Mouse (Mus musculus) heart, postnatal 0 days (tissue): ENCODE measurements at regions not wholly inside any gene's neighbourhood (a gene's known extent, or its start where the extent isn't known, plus 50 kb on each side); places are given as distances from the start of the nearest gene placed in this dataset.

Experiments used
- CTCF ChIP-seq: IDR thresholded peaks from 2 replicates; pipeline ENCODE4 v1.5.1; 2016; ENCODE audit warnings: antibody characterized with exemption, control low read depth, low read depth
- EP300 ChIP-seq: IDR thresholded peaks from 2 replicates; pipeline ENCODE4 v1.6.1; 2016; ENCODE audit warnings: antibody characterized with exemption, low read depth

- no peak for TF ChIP-seq CTCF
- TF ChIP-seq EP300: no peak
Measured at GRCm38 (mm10) chr5:102171808-102172207, 102.1 kb upstream of the Wdfy3 start.
